Mouse (Mus musculus) MEL (cell line): ENCODE measurements around the gene Ddx19a. TPM values are rescaled to one million over a fixed set of nuclear protein-coding genes. Genes with fewer than 3 reads are reported as not detected.

Experiments used
- DNase-seq: peaks from one replicate; pipeline ENCODE4 v3.0.0; 2011; ENCODE audit warnings: low read depth, low spot score
- H3K27ac ChIP-seq: 2 replicates; pipeline ENCODE4 v1.5.1; 2012; ENCODE audit warnings: low read depth, mild to moderate bottlenecking, control low read depth, low read length, moderate library complexity; ENCODE audit not compliant: control insufficient read depth
- H3K27me3 ChIP-seq, 2 experiments: fragments of 150-350 bp in 1 of 2; sonication (generic) in 1 of 2; 2 replicates each; pipeline ENCODE4 v1.6.1; 2012; ENCODE audit warnings: low read length in 2 of 2, mild to moderate bottlenecking in 2 of 2, improper control_type of control experiment in 1 of 2, moderate library complexity in 1 of 2; ENCODE audit not compliant: insufficient read depth in 2 of 2, control insufficient read depth in 1 of 2
- H3K36me3 ChIP-seq, 2 experiments: 2 replicates each; pipeline ENCODE4 v1.6.1; 2012 to 2014; ENCODE audit warnings: low read length in 2 of 2, improper control_type of control experiment in 1 of 2, inconsistent platforms in 1 of 2, mild to moderate bottlenecking in 1 of 2; ENCODE audit not compliant: insufficient read depth in 2 of 2, control insufficient read depth in 1 of 2
- H3K4me1 ChIP-seq, 2 experiments: fragments of 150-350 bp in 1 of 2; sonication (generic) in 1 of 2; 2 replicates each; pipeline ENCODE4 v1.6.1; 2012; ENCODE audit warnings: low read length in 2 of 2, improper control_type of control experiment in 1 of 2, mild to moderate bottlenecking in 1 of 2; ENCODE audit not compliant: insufficient read depth in 2 of 2, control insufficient read depth in 1 of 2
- H3K4me3 ChIP-seq, 2 experiments: fragments of 150-350 bp in 1 of 2; sonication (generic) in 1 of 2; 2 replicates each; pipeline ENCODE4 v1.5.1; 2012; ENCODE audit warnings: low read depth in 2 of 2, low read length in 2 of 2, mild to moderate bottlenecking in 2 of 2, moderate library complexity in 2 of 2, control low read depth in 1 of 2, improper control_type of control experiment in 1 of 2; ENCODE audit not compliant: control insufficient read depth in 1 of 2, insufficient read depth in 1 of 2
- H3K79me2 ChIP-seq: 2 replicates; pipeline ENCODE4 v1.6.1; 2012; ENCODE audit warnings: mild to moderate bottlenecking, low read length, moderate library complexity; ENCODE audit not compliant: control insufficient read depth, poor library complexity, insufficient read depth
- H3K9ac ChIP-seq: 2 replicates; pipeline ENCODE4 v1.6.1; 2012; ENCODE audit warnings: low read depth, mild to moderate bottlenecking, control low read depth, low read length, moderate library complexity; ENCODE audit not compliant: control insufficient read depth, poor library complexity, severe bottlenecking
- H3K9me3 ChIP-seq: fragments of 150-350 bp; sonication (generic); replicated peaks from 2 replicates; pipeline ENCODE4 v1.6.1; 2012; ENCODE audit warnings: mild to moderate bottlenecking, low read length, improper control_type of control experiment, moderate library complexity; ENCODE audit not compliant: insufficient read depth
- CTCF ChIP-seq, 3 experiments: IDR thresholded peaks in 2 of 3; conservative IDR thresholded peaks in 1 of 3; 2 replicates each; pipeline ENCODE4 v1.5.1; 2011 to 2012; ENCODE audit warnings: low read length in 3 of 3, low read depth in 2 of 3, mild to moderate bottlenecking in 2 of 3, improper control_type of control experiment in 1 of 3, inconsistent platforms in 1 of 3, mixed read lengths in 1 of 3, moderate library complexity in 1 of 3; ENCODE audit not compliant: control insufficient read depth in 1 of 3, insufficient read depth in 1 of 3, poor library complexity in 1 of 3, severe bottlenecking in 1 of 3
- ELF1 ChIP-seq: IDR thresholded peaks from 2 replicates; pipeline ENCODE4 v1.6.1; 2014; ENCODE audit warnings: low read depth, mild to moderate bottlenecking, inconsistent platforms, low read length, improper control_type of control experiment, moderate library complexity
- ETS1 ChIP-seq: IDR thresholded peaks from 2 replicates; pipeline ENCODE4 v1.6.1; 2012; ENCODE audit warnings: low read depth, mild to moderate bottlenecking, inconsistent platforms, low read length, improper control_type of control experiment, moderate library complexity
- HCFC1 ChIP-seq: IDR thresholded peaks from 2 replicates; pipeline ENCODE4 v1.6.1; 2012; ENCODE audit warnings: low read depth, mild to moderate bottlenecking, inconsistent platforms, low read length, improper control_type of control experiment, moderate library complexity
- JUND ChIP-seq: IDR thresholded peaks from 2 replicates; pipeline ENCODE4 v1.6.1; 2011; ENCODE audit warnings: low read depth, mild to moderate bottlenecking, improper control_type of control experiment, low read length
- KAT2A ChIP-seq: conservative IDR thresholded peaks from 2 replicates; pipeline ENCODE4 v1.6.1; 2012; ENCODE audit warnings: low read depth, low read length, improper control_type of control experiment, inconsistent platforms
- MAFK ChIP-seq: IDR thresholded peaks from 2 replicates; pipeline ENCODE4 v1.6.1; 2011; ENCODE audit warnings: low read depth, mild to moderate bottlenecking, low read length, improper control_type of control experiment, borderline replicate concordance
- MXI1 ChIP-seq: IDR thresholded peaks from 2 replicates; pipeline ENCODE4 v1.6.1; 2011; ENCODE audit warnings: mild to moderate bottlenecking, low read depth, low read length, improper control_type of control experiment
- MYB ChIP-seq: IDR thresholded peaks from 2 replicates; pipeline ENCODE4 v1.6.1; 2011; ENCODE audit warnings: mild to moderate bottlenecking, low read depth, low read length, improper control_type of control experiment
- MYC ChIP-seq: IDR thresholded peaks from 2 replicates; pipeline ENCODE4 v1.6.1; 2011; ENCODE audit warnings: low read depth, mild to moderate bottlenecking, low read length, improper control_type of control experiment, moderate library complexity
- NRF1 ChIP-seq: IDR thresholded peaks from 2 replicates; pipeline ENCODE4 v1.6.1; 2014; ENCODE audit warnings: low read depth, mild to moderate bottlenecking, inconsistent platforms, low read length, improper control_type of control experiment, moderate library complexity; ENCODE audit not compliant: poor library complexity, insufficient read depth, severe bottlenecking
- POLR2AphosphoS5 ChIP-seq: IDR thresholded peaks from 2 replicates; pipeline ENCODE4 v1.6.1; 2012; ENCODE audit warnings: low read depth, borderline replicate concordance, mild to moderate bottlenecking, inconsistent platforms, low read length, moderate library complexity, mixed read lengths
- TAL1 ChIP-seq: IDR thresholded peaks from 2 replicates; pipeline ENCODE4 v1.6.1; 2012; ENCODE audit warnings: mild to moderate bottlenecking, inconsistent platforms, low read length, moderate library complexity, mixed read lengths
- TBP ChIP-seq: IDR thresholded peaks from 2 replicates; pipeline ENCODE4 v1.8.0; 2011; ENCODE audit warnings: low read depth, low read length, improper control_type of control experiment
- TCF12 ChIP-seq: IDR thresholded peaks from 2 replicates; pipeline ENCODE4 v1.6.1; 2014; ENCODE audit warnings: low read depth, mild to moderate bottlenecking, inconsistent platforms, low read length, improper control_type of control experiment, moderate library complexity
- USF2 ChIP-seq, 2 experiments: IDR thresholded peaks; 2 replicates each; pipeline ENCODE4 v1.6.1; 2011 to 2012; ENCODE audit warnings: improper control_type of control experiment in 2 of 2, low read length in 2 of 2, borderline replicate concordance in 1 of 2, inconsistent platforms in 1 of 2, low read depth in 1 of 2, mild to moderate bottlenecking in 1 of 2; ENCODE audit not compliant: insufficient read depth in 1 of 2
- polyA plus RNA-seq, 2 experiments: library from polyadenylated mRNA; stranded (reverse) in 1 of 2; unstranded in 1 of 2; fragments of >175 nt in 1 of 2; fragments of >200 nt in 1 of 2; gene quantifications; 2 replicates each; pipeline versions ENCODE4 v1.2.1 to v1.2.4; 2012; ENCODE audit warnings: low replicate concordance in 2 of 2, low read depth in 1 of 2; ENCODE audit not compliant: insufficient read length in 2 of 2, insufficient read depth in 1 of 2, missing spikeins in 1 of 2
- total RNA-seq: library from RNA; depleted of rRNA; stranded (reverse); fragments of 300-350 nt; gene quantifications from 2 replicates; pipeline ENCODE4 v1.2.3, GENCODE M21; 2012

The Ddx19a gene
- total and polyA plus RNA-seq, 3 experiments: 17.0 to 168 (median 59.0) TPM

GRCm38 (mm10) chr8:110959906-110960305, 37.7 kb downstream of the Ddx19a start:
- no peak overlapping the region for H3K4me3 ChIP-seq
- peaks cover 0 to 4% of the 10 kb centered on the region in 2 experiments; a peak in 2 of 4 replicates for H3K36me3 ChIP-seq
- no peaks in the 10 kb centered on the region for H3K27me3 ChIP-seq
- peaks cover under 1 to 4% of the 10 kb centered on the region in 2 experiments; a peak in 2 of 4 replicates for H3K4me1 ChIP-seq
- H3K27ac ChIP-seq: no peak overlapping the region
- no peak overlapping the region for H3K9ac ChIP-seq
- no peaks in the 10 kb centered on the region for H3K9me3 ChIP-seq
- TF ChIP-seq TCF12 (no peak), ETS1 (no peak), NRF1 (no peak), HCFC1 (no peak), POLR2AphosphoS5 (no peak), USF2 (IDR thresholded peaks at IDR 0.05; ENCODE audit: borderline replicate concordance in 1 of 2, insufficient read depth in 1 of 2, low read depth in 1 of 2, low read length in 2 of 2) (no peak), TAL1 (no peak), CTCF (IDR thresholded peaks at IDR 0.05 in 2 of 3, conservative IDR thresholded peaks at IDR 0.05 in 1 of 3; ENCODE audit: control insufficient read depth in 1 of 3, insufficient read depth in 1 of 3, low read depth in 2 of 3, low read length in 3 of 3, poor library complexity in 1 of 3, severe bottlenecking in 1 of 3) (no peak), KAT2A (no peak), MYC (no peak), ELF1 (no peak), MXI1 (no peak), MYB (no peak)
- no peak for DNase-seq
- H3K79me2 ChIP-seq: no peaks in the 10 kb centered on the region

- Histone ChIP-seq H3K27me3 (no peaks in the 10 kb centered on the region), H3K36me3 (peaks cover 0 to 4% of the 10 kb centered on the region in 2 experiments; a peak in 2 of 4 replicates), H3K27ac (no peak overlapping the region), H3K4me1 (peaks cover 2 to 6% of the 10 kb centered on the region in 2 experiments; a peak in 2 of 4 replicates), H3K79me2 (no peaks in the 10 kb centered on the region), H3K9ac (no peak overlapping the region), H3K9me3 (no peaks in the 10 kb centered on the region), H3K4me3 (no peak overlapping the region)
- no peak for TF ChIP-seq MAFK
- TF ChIP-seq TBP: no peak
- TF ChIP-seq JUND: no peak
- DNase-seq: no peak
These were observed 38.4 kb downstream of the Ddx19a start for GRCm38 (mm10) chr8:110959071-110959780.
